Mouse (Mus musculus): ENCODE measurements around the gene Fzd2. TPM values are rescaled to one million over a fixed set of nuclear protein-coding genes. Genes with fewer than 3 reads are reported as not detected.
"Not testable (repeated sequence)": the region's sequence is repeated elsewhere in the genome, so short reads cannot be mapped to it uniquely, and the experiment has no call there.

Gene Fzd2
- total RNA-seq, 2 experiments from 2014 or later, result 21.9 TPM

- DNase-seq, result peak; percentile 40
These were observed 22.7 kb upstream of the Fzd2 start for GRCm38 (mm10) chr11:102581281-102582015.

GRCm38 (mm10) chr11:102582016-102582610 is 22.1 kb upstream of the Fzd2 start:
- peak; percentile 71 for DNase-seq

- DNase-seq, result no peak
These were observed 21.5 kb upstream of the Fzd2 start for GRCm38 (mm10) chr11:102582736-102583135.

GRCm38 (mm10) chr11:102586445-102587130 is 17.6 kb upstream of the Fzd2 start:
- DNase-seq, result no peak

GRCm38 (mm10) chr11:102587554-102587953 is 16.6 kb upstream of the Fzd2 start:
- DNase-seq, result no peak

- peak; percentile 17 for DNase-seq
These were observed 8.8 kb upstream of the Fzd2 start for GRCm38 (mm10) chr11:102595341-102595820.

GRCm38 (mm10) chr11:102599912-102600311 is 4.3 kb upstream of the Fzd2 start:
- DNase-seq, result no peak

GRCm38 (mm10) chr11:102602816-102603495 is 1.2 kb upstream of the Fzd2 start:
- peak; percentile 48 for DNase-seq

- peak; percentile 70 for DNase-seq
These were observed 723 bp upstream of the Fzd2 start for GRCm38 (mm10) chr11:102603496-102603850.

GRCm38 (mm10) chr11:102604777-102605552 is 769 bp downstream of the Fzd2 start:
- peak; percentile 53 for DNase-seq

GRCm38 (mm10) chr11:102605553-102606416 is 1.6 kb downstream of the Fzd2 start:
- DNase-seq, result peak; percentile 58

GRCm38 (mm10) chr11:102606751-102607171 is 2.6 kb downstream of the Fzd2 start:
- DNase-seq, result peak; percentile 51

- not testable (repeated sequence) for DNase-seq
These were observed 3.0 kb downstream of the Fzd2 start for GRCm38 (mm10) chr11:102607201-102607600.

GRCm38 (mm10) chr11:102607686-102608548 is 3.7 kb downstream of the Fzd2 start:
- DNase-seq, result no peak

- DNase-seq, result no peak
These were observed 4.5 kb downstream of the Fzd2 start for GRCm38 (mm10) chr11:102608691-102609090.

GRCm38 (mm10) chr11:102609483-102609882 is 5.3 kb downstream of the Fzd2 start:
- no peak for DNase-seq

GRCm38 (mm10) chr11:102610260-102610659 is 6.1 kb downstream of the Fzd2 start:
- no peak for DNase-seq

GRCm38 (mm10) chr11:102610675-102611316 is 6.6 kb downstream of the Fzd2 start:
- no peak for DNase-seq

GRCm38 (mm10) chr11:102611317-102611705 is 7.1 kb downstream of the Fzd2 start:
- no peak for DNase-seq
